Mouse (Mus musculus): ENCODE measurements around the gene L3hypdh.
A peak's percentile ranks its signal among the peaks of the same experiment; 100 is the strongest.

DNA sequence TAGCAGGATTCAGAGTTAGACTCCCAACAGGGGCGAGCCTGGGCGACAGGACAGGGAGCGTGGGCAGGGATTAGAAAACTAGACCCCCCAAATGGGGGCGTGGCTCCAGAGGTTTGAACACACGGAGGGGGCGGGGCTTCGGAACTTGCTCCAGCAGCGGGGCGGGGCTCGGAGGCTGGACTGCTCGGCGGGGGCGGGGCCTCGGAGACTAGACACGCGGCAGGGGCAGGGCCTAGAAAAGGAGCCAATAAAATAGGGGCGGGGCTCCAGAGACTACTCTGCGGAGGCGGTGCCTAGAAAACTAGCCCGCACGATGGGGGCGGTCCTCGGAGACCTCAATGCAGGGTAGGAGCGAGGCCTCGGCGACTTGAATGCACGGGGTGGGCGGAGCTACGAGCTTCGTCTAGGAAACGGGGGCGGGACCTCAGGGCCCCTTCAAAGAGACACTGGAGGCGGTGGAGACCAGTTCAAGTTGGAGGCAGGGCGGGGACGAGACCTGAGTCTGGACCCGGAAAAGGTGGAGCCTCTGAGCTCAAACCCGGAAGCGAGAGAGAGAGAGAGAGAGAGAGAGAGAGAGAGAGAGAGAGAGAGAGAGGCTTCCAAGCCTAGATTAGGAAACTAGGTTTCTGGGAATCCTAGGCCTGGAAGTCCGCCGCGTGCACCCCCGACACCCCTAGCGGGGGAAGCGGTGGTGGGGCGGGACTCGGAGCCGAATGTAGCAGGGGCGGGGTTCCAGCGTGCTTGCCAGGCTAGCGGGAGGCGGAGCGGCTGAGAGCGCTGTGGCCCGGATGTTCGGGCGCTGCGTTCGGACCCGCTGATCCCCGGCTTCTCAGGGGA, at the start of gene L3hypdh, which contains the start of gene Jkamp:
- peak; percentile 38; the same call in 1 of the 2 replicates for TF ChIP-seq CTCF (IDR thresholded peaks at IDR 0.05)
- TF ChIP-seq EP300 (IDR thresholded peaks at IDR 0.05): peak; percentile 60; the same call in 1 of the 2 replicates

Measured in lung, postnatal 0 days (tissue).